Mouse (Mus musculus): ENCODE measurements at regions not wholly inside any gene's neighbourhood (a gene's known extent, or its start where the extent isn't known, plus 50 kb on each side); places are given as distances from the start of the nearest gene placed in this dataset.

- no peak for DNase-seq (ENCODE audit: extremely low read depth, insufficient read length, low spot score)
Measured at GRCm38 (mm10) chr11:112657410-112658159, 124.4 kb upstream of the Sox9 start.

- DNase-seq (ENCODE audit: extremely low read depth, insufficient read length, low spot score), result no peak
Measured at GRCm38 (mm10) chr11:112659911-112660310, 122.1 kb upstream of the Sox9 start.

GRCm38 (mm10) chr11:112661426-112661825 is 120.6 kb upstream of the Sox9 start:
- DNase-seq (ENCODE audit: extremely low read depth, insufficient read length, low spot score), result no peak

GRCm38 (mm10) chr11:112667311-112667710 is 114.7 kb upstream of the Sox9 start:
- no peak for DNase-seq (ENCODE audit: extremely low read depth, insufficient read length, low spot score)

- no peak for DNase-seq (ENCODE audit: extremely low read depth, insufficient read length, low spot score)
Measured at GRCm38 (mm10) chr11:112672086-112672485, 109.9 kb upstream of the Sox9 start.

GRCm38 (mm10) chr11:112690047-112690446 is 92.0 kb upstream of the Sox9 start:
- no peak for DNase-seq (ENCODE audit: extremely low read depth, insufficient read length, low spot score)

- no peak for DNase-seq (ENCODE audit: extremely low read depth, insufficient read length, low spot score)
Measured at GRCm38 (mm10) chr11:112706091-112706490, 75.9 kb upstream of the Sox9 start.

- no peak for DNase-seq (ENCODE audit: extremely low read depth, insufficient read length, low spot score)
Measured at GRCm38 (mm10) chr11:112708119-112708730, 73.8 kb upstream of the Sox9 start.

GRCm38 (mm10) chr11:112711656-112712055 is 70.4 kb upstream of the Sox9 start:
- DNase-seq (ENCODE audit: extremely low read depth, insufficient read length, low spot score), result no peak

- no peak for DNase-seq (ENCODE audit: extremely low read depth, insufficient read length, low spot score)
Measured at GRCm38 (mm10) chr11:112718547-112718946, 63.5 kb upstream of the Sox9 start.

GRCm38 (mm10) chr11:112720652-112721051 is 61.4 kb upstream of the Sox9 start:
- DNase-seq (ENCODE audit: extremely low read depth, insufficient read length, low spot score), result no peak

GRCm38 (mm10) chr11:112722936-112723335 is 59.1 kb upstream of the Sox9 start:
- DNase-seq (ENCODE audit: extremely low read depth, insufficient read length, low spot score), result no peak

- DNase-seq (ENCODE audit: extremely low read depth, insufficient read length, low spot score), result no peak
Measured at GRCm38 (mm10) chr11:112728154-112728952, 53.7 kb upstream of the Sox9 start.
